Comparison of ENCODE assay signal across 8 mouse cellular contexts in genomic region chr16:36473217-36474216, GRCm38 (mm10). TPM values are rescaled to one million over a fixed set of nuclear protein-coding genes. Genes with fewer than 3 reads are reported as not detected.
DNase-seq lines count a peak whose midpoint lies in the region; ATAC-seq and TF ChIP-seq lines count a peak whose summit lies in the region.

No protein-coding gene starts in this region.

- TF ChIP-seq CTCF in thymus, adult 2 months (IDR thresholded peaks at IDR 0.05; ENCODE audit: borderline replicate concordance, control insufficient read depth, extremely low read depth, insufficient read depth, low read length, poor library complexity): no peak

- no peak for ATAC-seq in frontal cortex, adult (ENCODE audit: low TSS enrichment)

- no peaks in the 10 kb centered on the region for H3K36me3 ChIP-seq in thymus, adult 2 months (ENCODE audit: control insufficient read depth, insufficient read depth, low read length)

- no peak for TF ChIP-seq POLR2A in thymus, adult 2 months (IDR thresholded peaks at IDR 0.05; ENCODE audit: control insufficient read depth, extremely low read depth, insufficient read depth, low read length, poor library complexity)

- WGBS in thymus, adult 2 months: 60% methylated on average over 17 of the region's 17 CpGs

- H3K4me3 ChIP-seq in thymus, adult 2 months (ENCODE audit: control insufficient read depth, insufficient read depth, low read length): no peak overlapping the region

- peaks cover 4% of the 10 kb centered on the region for H3K4me1 ChIP-seq in thymus, adult 2 months (replicated peaks; ENCODE audit: control insufficient read depth, insufficient read depth, low read length)

- DNase-seq in frontal cortex, postnatal 25 days (ENCODE audit: low spot score in 2 of 2): peak; percentile 12 to 20
- DNase-seq in spleen, adult 18-20 months: peak; percentile 16 to 56
- no peak for DNase-seq in spleen, postnatal 4 days (ENCODE audit: low spot score in 2 of 2)
- peak; percentile 26 for DNase-seq in embryo, embryonic 11 days
- peak; percentile 68 for DNase-seq in induced T-regulatory cell, adult 2 months (ENCODE audit: low read depth)
- DNase-seq in lung, adult 18-20 months: peak; percentile 10 to 16
- DNase-seq in thymus, adult 2 months: peak; percentile 38

- no peak overlapping the region for H3K27ac ChIP-seq in thymus, adult 2 months (ENCODE audit: control insufficient read depth, insufficient read depth, low read length)

- H3K27me3 ChIP-seq in thymus, adult 2 months (ENCODE audit: control insufficient read depth, insufficient read depth, low read length): no peaks in the 10 kb centered on the region

RNA-seq across cellular contexts. Expression of gene Stfa3, which starts 18.3 kb away (rescaled TPM):
- not detected in 2 replicates for polyA plus RNA-seq in thymus, adult 2 months (2012; rRNA removed)

Comparison
In these comparisons a context has a peak if more than half of its experiments do, and no peak if none do; other contexts are left out.
1. DNase-seq: peak in frontal cortex, postnatal 25 days (2 of 2), spleen, adult 18-20 months (2 of 2), embryo, embryonic 11 days (single experiment), induced T-regulatory cell, adult 2 months (single experiment), lung, adult 18-20 months (2 of 2) and thymus, adult 2 months (single experiment); none in spleen, postnatal 4 days (0 of 2).